Comparison of ENCODE assay signal across 9 mouse cellular contexts in genomic region chr4:151129725-151130557, GRCm38 (mm10). TPM values are rescaled to one million over a fixed set of nuclear protein-coding genes. Genes with fewer than 3 reads are reported as not detected.
DNase-seq lines count a peak whose midpoint lies in the region; ATAC-seq lines count a peak whose summit lies in the region.
"Had no signal": no experiment of that assay in that cellular context is flagged by ENCODE, and none has a peak within 500 bp of the region (broad histone marks: within the 10 kb centered on the region; RNA-seq: fewer than 3 reads in every experiment).

No protein-coding gene starts in this region.

- ATAC-seq in kidney, embryonic 15.5 days (replicated peaks; ENCODE audit: low FRiP score) = no peak
- ATAC-seq in embryonic facial prominence, embryonic 15.5 days (ENCODE audit: insufficient number of reproducible peaks, low FRiP score, low TSS enrichment, low read depth) = no peak
- ATAC-seq in heart, embryonic 15.5 days (replicated peaks; ENCODE audit: insufficient number of reproducible peaks, insufficient read depth, low FRiP score, low read depth) = no peak
- no peak for ATAC-seq in midbrain, embryonic 12.5 days (ENCODE audit: low FRiP score, low read depth)

- 59% methylated on average over 16 of the region's 16 CpGs for WGBS in kidney, embryonic 15.5 days
- WGBS in embryonic facial prominence, embryonic 15.5 days = 65% methylated on average over 16 of the region's 16 CpGs
- 65% methylated on average over 16 of the region's 16 CpGs for WGBS in heart, embryonic 15.5 days
- WGBS in midbrain, embryonic 12.5 days = 68% methylated on average over 16 of the region's 16 CpGs

- H3K4me1 ChIP-seq in kidney, embryonic 15.5 days = peaks cover 41% of the 10 kb centered on the region
- peaks cover 50% of the 10 kb centered on the region for H3K4me1 ChIP-seq in embryonic facial prominence, embryonic 15.5 days
- peaks cover 44% of the 10 kb centered on the region for H3K4me1 ChIP-seq in heart, embryonic 15.5 days (replicated peaks)
- H3K4me1 ChIP-seq in midbrain, embryonic 12.5 days = peaks cover 40% of the 10 kb centered on the region

- no peaks in the 10 kb centered on the region for H3K9me3 ChIP-seq in kidney, embryonic 15.5 days (replicated peaks)
- no peaks in the 10 kb centered on the region for H3K9me3 ChIP-seq in embryonic facial prominence, embryonic 15.5 days (replicated peaks)
- no peaks in the 10 kb centered on the region for H3K9me3 ChIP-seq in heart, embryonic 15.5 days (replicated peaks)
- no peaks in the 10 kb centered on the region for H3K9me3 ChIP-seq in midbrain, embryonic 12.5 days

- no peak for DNase-seq in kidney, postnatal 14 days
- DNase-seq in thymus, postnatal 25 days = no peak
- no peak for DNase-seq in adrenal gland, adult 8-10 months
- DNase-seq in embryo, embryonic 10 days (ENCODE audit: low spot score) = no peak

- H3K27ac ChIP-seq in kidney, embryonic 15.5 days = no peak overlapping the region
- peak overlapping the region; percentile 95; the same call in 1 of the 2 replicates for H3K27ac ChIP-seq in embryonic facial prominence, embryonic 15.5 days (replicated peaks)
- no peak overlapping the region for H3K27ac ChIP-seq in heart, embryonic 15.5 days
- peak overlapping the region; percentile 100 for H3K27ac ChIP-seq in midbrain, embryonic 12.5 days (replicated peaks)

- H3K36me3 ChIP-seq in kidney, embryonic 15.5 days = no peaks in the 10 kb centered on the region
- no peaks in the 10 kb centered on the region for H3K36me3 ChIP-seq in embryonic facial prominence, embryonic 15.5 days
- no peaks in the 10 kb centered on the region for H3K36me3 ChIP-seq in heart, embryonic 15.5 days
- H3K36me3 ChIP-seq in midbrain, embryonic 12.5 days = peaks cover 16% of the 10 kb centered on the region

- H3K27me3 ChIP-seq in kidney, embryonic 15.5 days = peaks cover 9% of the 10 kb centered on the region; the same call in 1 of the 2 replicates
- H3K27me3 ChIP-seq in embryonic facial prominence, embryonic 15.5 days = no peaks in the 10 kb centered on the region
- peaks cover 12% of the 10 kb centered on the region; the same call in 1 of the 2 replicates for H3K27me3 ChIP-seq in heart, embryonic 15.5 days
- peaks cover 27% of the 10 kb centered on the region for H3K27me3 ChIP-seq in midbrain, embryonic 12.5 days

- peak overlapping the region; percentile 73; the same call in 1 of the 2 replicates for H3K9ac ChIP-seq in kidney, embryonic 15.5 days
- peak overlapping the region; percentile 62 for H3K9ac ChIP-seq in embryonic facial prominence, embryonic 15.5 days
- H3K9ac ChIP-seq in heart, embryonic 15.5 days = peak overlapping the region; percentile 89; the same call in 1 of the 2 replicates
- peak overlapping the region; percentile 87 for H3K9ac ChIP-seq in midbrain, embryonic 12.5 days (replicated peaks)

- peak overlapping the region; percentile 98 for H3K4me2 ChIP-seq in kidney, embryonic 15.5 days
- peak overlapping the region; percentile 85 for H3K4me2 ChIP-seq in embryonic facial prominence, embryonic 15.5 days (replicated peaks)
- H3K4me2 ChIP-seq in heart, embryonic 15.5 days = peak overlapping the region; percentile 99
- peak overlapping the region; percentile 71 for H3K4me2 ChIP-seq in midbrain, embryonic 12.5 days (replicated peaks)

- peak overlapping the region; percentile 66 for H3K4me3 ChIP-seq in kidney, embryonic 15.5 days (replicated peaks)
- peak overlapping the region; percentile 65 for H3K4me3 ChIP-seq in embryonic facial prominence, embryonic 15.5 days (replicated peaks)
- peak overlapping the region; percentile 75 for H3K4me3 ChIP-seq in heart, embryonic 15.5 days
- H3K4me3 ChIP-seq in midbrain, embryonic 12.5 days = peak overlapping the region; percentile 58

RNA-seq across cellular contexts. Expression of gene Gm13090, which starts 40.6 kb away (rescaled TPM):
- not detected in 2 replicates for polyA plus RNA-seq in kidney, embryonic 15.5 days (2015; fragmentation: Nextera tagmentation; extraction: Ambion mirVana)
- polyA plus RNA-seq in embryonic facial prominence, embryonic 15.5 days (2015; fragmentation: Nextera tagmentation; extraction: Ambion mirVana) = not detected in 2 replicates
- polyA plus RNA-seq in heart, embryonic 15.5 days (2015; fragmentation: Nextera tagmentation; extraction: Ambion mirVana) = not detected in 2 replicates
- 0.43 TPM in 1 of 2 replicates, not detected in the other for polyA plus RNA-seq in midbrain, embryonic 12.5 days (2016; fragmentation: Nextera tagmentation; extraction: Ambion mirVana)
- not detected for total RNA-seq in adrenal gland, adult 8-10 months (2022)
- polyA plus RNA-seq: large intestine, adult 2 months had no signal

Comparison
In these comparisons a context has a peak if more than half of its experiments do, and no peak if none do; other contexts are left out.
1. H3K27ac ChIP-seq: peak in embryonic facial prominence, embryonic 15.5 days (single experiment) and midbrain, embryonic 12.5 days (single experiment); none in kidney, embryonic 15.5 days (single experiment) and heart, embryonic 15.5 days (single experiment).
2. Peak in every context shown above with its lines, with median percentiles within 50 percentile points of each other: H3K4me2 ChIP-seq, H3K4me3 ChIP-seq and H3K9ac ChIP-seq.